Mouse (Mus musculus): Measurements from ENCODE around the gene Ppp4r1. TPM values are rescaled to one million over a fixed set of nuclear protein-coding genes. Genes with fewer than 3 reads are reported as not detected.
A peak's percentile ranks its signal among the peaks of the same experiment; 100 is the strongest.

The Ppp4r1 gene
- total RNA-seq (2017), result 53.1 and 60.4 TPM in 2 replicates

DNA sequence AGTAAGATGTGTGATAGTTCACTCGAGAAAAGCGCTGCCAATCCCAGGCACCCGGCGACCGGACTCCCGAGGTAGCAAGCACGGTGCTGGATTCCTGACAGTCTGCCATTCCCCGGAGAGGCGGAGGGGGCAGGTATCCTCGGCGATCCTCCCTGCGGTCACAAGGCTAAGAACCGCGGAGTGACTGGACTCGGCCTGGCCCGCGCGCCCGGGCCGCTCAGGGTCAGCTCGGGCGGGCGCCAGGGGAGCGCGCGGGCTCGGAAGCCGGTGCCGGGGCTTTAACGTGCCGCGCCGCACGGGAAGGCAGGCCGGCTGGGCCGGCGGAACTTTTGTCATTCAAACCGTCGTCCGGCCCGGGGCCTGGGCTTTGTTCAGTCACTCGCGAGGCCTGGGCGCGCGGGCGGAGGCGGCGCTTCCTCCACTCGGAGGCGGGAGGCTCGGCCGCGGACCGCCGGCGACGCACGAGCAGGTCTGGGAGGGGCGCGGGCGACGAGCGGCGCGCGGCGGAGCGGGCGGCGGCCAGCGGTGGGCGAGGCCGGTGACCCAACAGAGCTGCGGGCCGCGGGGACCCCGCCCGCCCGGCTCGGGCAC lies at the start of gene Ppp4r1:
Ppp4r1 (plus strand) TSS at position 23 of the 591 bp plus-strand sequence.
- ATAC-seq (replicated peaks; ENCODE audit: low read depth, poor library complexity, severe bottlenecking), result peak; percentile 61

- ATAC-seq (replicated peaks; ENCODE audit: low read depth, poor library complexity, severe bottlenecking), result no peak
Observed at GRCm38 (mm10) chr17:65732666-65733065, 49.7 kb upstream of the Ppp4r1 start.

GRCm38 (mm10) chr17:65735088-65735487 lies 47.3 kb upstream of the Ppp4r1 start:
- 0 out of 2 replicates have a peak, but pooled peaks have one; percentile 8 for ATAC-seq (replicated peaks; ENCODE audit: low read depth, poor library complexity, severe bottlenecking)

DNA sequence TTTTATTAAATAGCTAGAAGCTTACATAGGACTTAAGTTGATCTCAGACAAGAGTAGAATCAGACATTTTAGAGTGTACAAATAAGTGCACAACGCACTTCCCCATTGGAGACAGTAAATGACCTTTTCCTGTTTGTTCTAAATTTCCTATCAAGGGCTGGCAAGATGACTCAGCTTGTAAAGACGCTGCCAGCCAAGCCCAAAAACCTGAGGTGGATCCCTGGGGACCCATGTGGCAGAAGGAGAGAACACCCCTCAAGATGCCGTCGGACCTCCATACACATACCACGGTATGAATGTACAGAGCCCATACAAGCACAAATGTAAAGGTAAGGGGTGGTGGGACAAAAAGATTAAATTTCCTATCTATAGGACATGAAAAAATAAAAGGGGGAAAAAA lies 45.2 kb upstream of the Ppp4r1 start:
- ATAC-seq (replicated peaks; ENCODE audit: low read depth, poor library complexity, severe bottlenecking), result peak; percentile 52

- ATAC-seq (replicated peaks; ENCODE audit: low read depth, poor library complexity, severe bottlenecking), result peak; percentile 78
Observed at GRCm38 (mm10) chr17:65737622-65738021, 44.8 kb upstream of the Ppp4r1 start.

- no peak for ATAC-seq (replicated peaks; ENCODE audit: low read depth, poor library complexity, severe bottlenecking)
Observed at GRCm38 (mm10) chr17:65739874-65740725, 42.3 kb upstream of the Ppp4r1 start.

GRCm38 (mm10) chr17:65741565-65741964 lies 40.8 kb upstream of the Ppp4r1 start:
- ATAC-seq (replicated peaks; ENCODE audit: low read depth, poor library complexity, severe bottlenecking), result no peak

- ATAC-seq (replicated peaks; ENCODE audit: low read depth, poor library complexity, severe bottlenecking), result no peak
Observed at GRCm38 (mm10) chr17:65742245-65742905, 40.0 kb upstream of the Ppp4r1 start.

DNA sequence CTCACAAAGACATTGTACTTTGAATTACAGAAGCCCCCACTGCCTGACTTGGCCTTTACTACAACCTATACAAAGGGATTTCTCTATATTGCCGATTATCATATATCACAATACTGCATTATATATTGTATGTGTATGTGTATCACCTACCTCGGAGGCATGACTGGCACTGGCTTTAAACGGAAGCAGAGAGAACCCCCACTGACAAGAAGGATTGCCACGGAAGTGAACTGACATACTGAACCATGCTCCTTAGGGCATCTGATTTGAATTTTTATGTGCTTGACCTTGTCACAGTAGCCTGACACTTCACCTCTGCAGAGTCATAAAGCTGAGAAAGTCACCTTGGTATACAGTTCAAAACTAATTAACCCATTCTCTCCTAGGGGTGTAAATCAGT lies 39.4 kb upstream of the Ppp4r1 start:
- no peak for ATAC-seq (replicated peaks; ENCODE audit: low read depth, poor library complexity, severe bottlenecking)

- no peak for ATAC-seq (replicated peaks; ENCODE audit: low read depth, poor library complexity, severe bottlenecking)
Observed at GRCm38 (mm10) chr17:65743664-65744330, 38.6 kb upstream of the Ppp4r1 start.

- no peak for ATAC-seq (replicated peaks; ENCODE audit: low read depth, poor library complexity, severe bottlenecking)
Observed at GRCm38 (mm10) chr17:65746314-65746713, 36.1 kb upstream of the Ppp4r1 start.

DNA sequence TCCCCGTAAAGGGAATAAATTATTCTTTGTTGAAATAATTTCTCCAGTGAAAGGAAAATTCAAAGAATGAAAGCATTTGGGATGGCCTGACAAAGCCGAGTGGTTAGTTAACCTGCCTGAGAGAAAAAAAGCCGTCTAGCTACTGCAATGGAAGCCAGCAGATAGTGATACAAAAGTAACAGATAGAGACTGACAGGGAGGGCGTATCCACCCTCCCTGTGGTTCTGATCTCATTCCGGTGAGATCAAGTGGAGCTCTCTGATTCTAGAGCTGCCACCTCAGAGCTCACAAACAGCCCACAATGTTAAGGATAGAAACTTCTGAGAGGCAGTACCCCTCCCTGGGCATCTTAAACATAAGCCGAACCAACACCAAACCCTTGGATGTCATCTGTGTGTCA lies 33.4 kb upstream of the Ppp4r1 start:
- no peak for ATAC-seq (replicated peaks; ENCODE audit: low read depth, poor library complexity, severe bottlenecking)

GRCm38 (mm10) chr17:65749803-65750202 lies 32.6 kb upstream of the Ppp4r1 start:
- no peak for ATAC-seq (replicated peaks; ENCODE audit: low read depth, poor library complexity, severe bottlenecking)

GRCm38 (mm10) chr17:65750301-65750700 lies 32.1 kb upstream of the Ppp4r1 start:
- no peak for ATAC-seq (replicated peaks; ENCODE audit: low read depth, poor library complexity, severe bottlenecking)

DNA sequence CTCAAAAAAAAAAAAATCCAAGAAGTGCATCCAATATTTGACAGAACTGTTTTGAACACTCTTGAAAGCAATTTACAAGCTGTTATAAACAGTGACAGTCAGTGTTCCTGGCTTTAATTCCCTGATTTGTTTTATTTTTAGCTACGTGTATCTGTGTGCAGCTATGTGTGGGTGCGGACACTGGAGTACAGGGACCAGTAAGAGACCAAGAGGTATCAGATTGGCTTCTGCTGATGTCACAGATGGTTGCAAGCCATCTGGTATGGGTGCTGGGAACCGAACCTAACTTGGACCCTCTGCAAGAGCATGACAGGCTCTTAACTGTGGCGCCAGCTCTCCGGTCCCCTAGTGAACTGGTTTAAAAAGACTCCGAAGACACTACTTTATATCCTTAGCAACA lies 29.2 kb upstream of the Ppp4r1 start:
- no peak for ATAC-seq (replicated peaks; ENCODE audit: low read depth, poor library complexity, severe bottlenecking)

GRCm38 (mm10) chr17:65755857-65756256 lies 26.5 kb upstream of the Ppp4r1 start:
- ATAC-seq (replicated peaks; ENCODE audit: low read depth, poor library complexity, severe bottlenecking), result no peak

- ATAC-seq (replicated peaks; ENCODE audit: low read depth, poor library complexity, severe bottlenecking), result no peak
Observed at GRCm38 (mm10) chr17:65757150-65757549, 25.2 kb upstream of the Ppp4r1 start.

GRCm38 (mm10) chr17:65763221-65763620 lies 19.2 kb upstream of the Ppp4r1 start:
- no peak for ATAC-seq (replicated peaks; ENCODE audit: low read depth, poor library complexity, severe bottlenecking)

GRCm38 (mm10) chr17:65768486-65768885 lies 13.9 kb upstream of the Ppp4r1 start:
- peak; percentile 40 for ATAC-seq (replicated peaks; ENCODE audit: low read depth, poor library complexity, severe bottlenecking)
